Mouse (Mus musculus) liver, adult 2 months (tissue): ENCODE results near the gene Sept9.

ENCODE experiments used
- CTCF ChIP-seq: fragments of 200-500 bp; IDR thresholded peaks from 2 replicates; pipeline ENCODE4 v1.5.1; 2011; ENCODE audit warnings: low read depth, low read length, control low read depth
- POLR2A ChIP-seq: fragments of 200-500 bp; IDR thresholded peaks from 2 replicates; pipeline ENCODE4 v1.6.1; 2011; ENCODE audit warnings: low read length, control low read depth; ENCODE audit not compliant: insufficient read depth; ENCODE audit errors: extremely low read depth

GRCm38 (mm10) chr11:117316441-117317331 lies 117.2 kb downstream of the Sept9 start:
- TF ChIP-seq POLR2A (no peak), CTCF (no peak)
